Mouse (Mus musculus) ES-Bruce4 (cell line): Measurements from ENCODE around the gene 6430548M08Rik.

ENCODE experiments used
- CTCF ChIP-seq: IDR thresholded peaks from one replicate; pipeline ENCODE4 v1.8.1; 2011; ENCODE audit warnings: low read depth, low read length
- POLR2A ChIP-seq: IDR thresholded peaks from one replicate; pipeline ENCODE4 v1.8.1; 2011; ENCODE audit warnings: low read length; ENCODE audit not compliant: insufficient read depth

DNA sequence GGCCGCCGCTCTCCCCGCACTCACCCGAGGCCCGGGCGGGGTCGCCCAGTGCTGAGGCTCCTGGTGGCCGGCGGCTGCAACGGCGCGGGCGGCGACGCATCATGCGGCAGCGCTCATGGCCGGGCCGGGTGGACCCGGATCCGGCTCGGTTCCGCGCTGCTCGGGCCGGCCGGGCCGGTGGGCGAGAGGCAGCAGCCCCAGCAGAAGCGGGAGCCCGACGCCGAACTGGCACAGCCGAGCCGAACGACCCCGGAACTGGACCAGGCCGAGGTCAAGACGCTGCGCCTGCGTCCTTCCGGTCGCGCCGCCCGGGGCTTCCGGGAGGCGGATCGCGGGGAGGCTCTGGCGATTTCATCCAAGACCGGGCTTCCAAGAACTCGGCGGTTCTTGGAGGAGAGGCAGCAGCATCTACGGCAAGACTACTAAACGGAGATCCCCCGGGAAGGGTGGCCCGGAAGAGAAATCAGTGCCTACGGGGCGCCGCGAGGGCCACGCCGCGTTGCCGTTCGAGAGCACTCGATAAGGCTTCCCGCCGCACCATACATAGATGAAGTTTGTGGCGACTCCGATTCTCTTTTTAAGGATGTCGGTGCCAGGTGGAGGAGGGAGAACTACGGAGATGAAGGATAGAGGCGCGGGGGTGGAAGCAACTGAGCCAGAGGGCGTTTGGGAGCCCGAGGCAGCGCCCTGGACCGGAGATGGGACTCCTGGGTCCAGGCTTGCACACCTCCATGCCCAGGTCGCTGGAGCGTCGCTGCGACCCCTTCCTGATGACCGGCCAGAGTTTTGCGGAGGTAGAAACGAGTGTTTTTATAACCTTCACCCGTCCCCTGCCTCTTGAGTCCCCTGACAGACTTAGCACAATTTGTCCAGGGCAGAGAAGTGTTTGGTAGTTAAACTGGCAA, 12.6 kb upstream of the 6430548M08Rik start, which contains the start of gene Zdhhc7:
- TF ChIP-seq POLR2A: no peak
- no peak for TF ChIP-seq CTCF
